Mouse (Mus musculus) brain, embryonic 14.5 days (tissue): ENCODE data around the gene Sys1. TPM values are rescaled to one million over a fixed set of nuclear protein-coding genes. Genes with fewer than 3 reads are reported as not detected.

Experiments
- DNase-seq: peaks from one replicate; pipeline ENCODE4 v3.0.0-alpha.2; 2011; ENCODE audit warnings: low read depth
- CTCF ChIP-seq: fragments of 200-500 bp; IDR thresholded peaks from 2 replicates; pipeline ENCODE4 v1.5.1; 2012; ENCODE audit warnings: inconsistent platforms, mild to moderate bottlenecking, moderate library complexity, borderline replicate concordance; ENCODE audit not compliant: insufficient read depth, insufficient read length; ENCODE audit errors: extremely low read depth
- POLR2A ChIP-seq: fragments of 200-500 bp; IDR thresholded peaks from 2 replicates; pipeline ENCODE4 v1.6.1; 2012; ENCODE audit warnings: mild to moderate bottlenecking, inconsistent platforms, borderline replicate concordance; ENCODE audit not compliant: poor library complexity, insufficient read depth, insufficient read length, severe bottlenecking; ENCODE audit errors: extremely low read depth
- polyA plus RNA-seq: library from polyadenylated mRNA; depleted of rRNA; stranded (reverse); fragments of >200 nt; gene quantifications from 2 replicates; pipeline ENCODE4 v1.2.3, GENCODE M21; 2012

Gene Sys1
- polyA plus RNA-seq, 1 experiment: 69.6 TPM

DNA sequence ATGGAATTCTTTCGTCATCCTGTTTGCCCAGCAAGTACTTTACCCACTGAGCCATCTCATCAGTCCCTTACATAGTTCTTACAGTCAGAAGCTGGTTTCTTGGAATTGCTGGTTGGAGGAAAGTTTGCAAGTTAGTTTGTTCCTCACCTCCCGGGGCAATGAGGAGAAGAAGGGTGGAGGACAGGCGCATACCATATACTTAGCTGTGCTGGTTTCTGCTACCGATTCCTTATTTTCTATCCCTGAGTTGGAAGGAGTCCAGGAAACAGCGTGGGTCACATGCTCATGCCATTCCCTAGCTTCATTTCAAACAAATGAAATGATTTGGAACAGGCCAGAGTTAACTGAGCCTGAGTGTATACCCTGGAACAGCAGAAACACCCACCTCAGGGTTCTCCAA, 7.8 kb upstream of the Sys1 start:
- DNase-seq: no peak
- TF ChIP-seq CTCF: no peak
- TF ChIP-seq POLR2A: no peak

DNA sequence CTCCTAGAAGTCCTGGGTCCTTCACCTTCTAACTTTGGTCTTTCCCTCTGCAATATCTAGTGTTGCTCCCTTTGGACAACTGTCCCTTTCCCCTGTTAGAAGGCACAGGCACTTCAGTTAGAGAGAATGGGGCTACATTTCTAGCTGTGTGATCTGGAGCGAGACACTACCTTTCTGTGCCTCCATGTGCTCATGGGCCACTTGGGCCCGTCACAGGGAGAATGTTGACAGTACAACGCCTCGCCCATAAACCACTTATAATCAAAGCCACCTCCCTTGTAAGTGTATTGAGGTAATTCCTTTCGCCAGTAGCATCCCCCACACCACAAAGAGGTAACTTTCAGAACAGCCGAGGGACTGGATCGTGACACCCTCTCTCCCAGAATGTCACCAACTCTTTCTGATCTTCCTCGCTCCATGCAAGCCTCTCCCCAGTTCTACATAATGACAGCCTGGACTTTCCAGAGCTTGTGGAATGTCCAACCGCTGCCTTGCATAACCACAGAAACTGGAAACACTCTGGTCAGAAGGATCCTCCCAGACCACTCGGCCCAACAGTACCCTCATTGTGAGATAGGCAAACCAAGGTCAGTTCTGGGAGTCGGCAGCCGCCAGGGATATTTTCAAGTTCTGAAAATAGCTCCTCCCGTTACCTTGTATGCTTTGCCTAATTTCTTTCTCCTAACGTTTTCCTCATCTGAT, 7.3 kb upstream of the Sys1 start:
- TF ChIP-seq CTCF (no peak), POLR2A (no peak)
- no peak for DNase-seq

DNA sequence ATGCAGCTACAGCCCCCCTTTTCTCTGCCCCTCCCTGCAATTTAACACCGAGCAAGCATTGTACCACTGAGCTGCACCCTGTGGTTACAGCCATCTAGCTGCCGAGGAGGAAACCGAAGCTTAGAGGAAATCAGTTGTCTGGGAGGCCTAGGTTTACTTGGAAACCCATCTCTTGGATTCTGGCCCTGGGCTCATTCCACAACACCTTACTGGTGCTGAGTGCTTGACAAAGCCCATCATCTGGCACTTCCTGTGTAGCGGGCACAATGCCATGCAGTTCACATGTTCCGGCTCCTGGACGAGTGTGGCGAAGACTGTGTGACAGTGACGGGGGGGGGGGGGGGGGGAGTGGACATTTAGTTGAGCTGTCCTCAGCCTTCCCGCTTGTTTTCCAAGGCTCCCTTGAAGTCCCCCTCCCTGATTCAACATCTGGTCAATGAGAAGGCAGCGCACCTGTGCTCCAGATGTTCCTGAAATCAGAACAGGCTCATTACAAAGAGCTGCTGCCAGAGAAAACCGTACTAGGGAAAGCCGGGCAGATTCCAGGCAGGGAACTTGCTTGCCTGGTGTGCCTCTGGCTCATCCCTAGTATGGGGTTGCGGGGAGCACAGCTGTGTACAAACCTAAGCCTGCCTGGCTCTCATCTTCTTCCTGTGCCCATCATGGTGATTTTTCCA, 4.6 kb upstream of the Sys1 start:
- TF ChIP-seq CTCF (no peak), POLR2A (no peak)
- no peak for DNase-seq

DNA sequence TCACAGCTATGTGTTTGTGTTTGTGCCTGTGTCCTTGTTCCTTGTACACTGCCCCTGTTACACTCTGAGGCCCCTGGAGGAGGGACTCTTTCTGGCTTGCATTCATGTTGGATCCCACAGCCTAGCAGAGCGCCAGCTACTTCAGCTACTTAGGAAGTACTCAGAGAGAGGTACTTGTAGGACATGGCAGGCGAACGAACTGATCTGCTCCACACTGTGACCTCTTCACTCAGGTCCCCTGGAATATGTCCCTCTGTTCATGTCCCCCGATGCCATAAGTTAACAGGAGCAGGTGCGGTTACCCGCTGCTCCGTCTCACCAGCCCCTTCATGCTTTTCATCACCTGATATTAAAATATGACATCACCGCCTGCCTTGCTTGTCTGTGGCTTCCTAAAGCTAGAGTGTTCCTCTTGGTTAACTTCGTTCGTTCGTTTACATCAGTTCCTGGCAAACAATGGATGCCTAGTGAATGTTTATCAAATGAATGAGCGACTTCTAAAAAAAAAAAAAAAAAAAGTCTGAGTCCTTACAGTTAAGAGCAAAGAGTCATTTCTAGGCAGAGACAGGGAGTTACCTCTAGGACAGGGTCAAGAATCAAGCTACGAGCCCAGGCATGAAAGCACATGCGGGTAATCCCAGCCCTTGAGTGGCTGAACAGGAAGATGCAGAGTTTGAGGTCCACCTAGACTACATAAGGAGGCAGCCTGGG, 3.6 kb upstream of the Sys1 start:
- TF ChIP-seq CTCF (no peak), POLR2A (no peak)
- DNase-seq: no peak

DNA sequence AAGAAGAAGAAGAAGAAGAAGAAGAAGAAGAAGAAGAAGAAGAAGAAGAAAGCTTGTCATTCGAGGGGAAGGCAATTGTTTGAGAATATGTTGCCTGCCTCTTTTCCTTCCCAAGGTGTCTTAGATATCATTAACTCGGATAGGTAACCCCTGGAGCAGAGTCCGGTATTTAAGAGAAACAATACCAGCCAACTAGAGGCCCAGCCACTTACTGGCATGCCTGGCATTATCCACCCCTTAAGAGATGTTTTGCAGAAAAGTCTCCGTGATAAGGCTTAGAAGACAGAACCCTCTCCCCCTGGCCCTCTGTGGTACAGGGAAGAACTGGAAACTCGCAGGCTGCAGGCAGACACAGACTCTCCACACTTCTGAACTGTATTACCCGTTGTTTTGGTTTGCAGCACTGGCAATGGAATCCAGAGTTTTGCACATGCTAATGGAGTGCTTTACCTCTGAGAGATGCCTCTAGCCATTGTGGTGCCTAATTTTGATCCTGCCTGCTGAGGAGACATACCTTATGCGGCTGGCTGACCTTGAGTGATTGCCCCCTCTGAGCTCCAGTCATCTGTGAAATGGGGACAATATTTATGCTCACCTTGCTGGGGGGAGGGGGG, 2.8 kb upstream of the Sys1 start:
- DNase-seq: no peak
- no peak for TF ChIP-seq POLR2A
- no peak for TF ChIP-seq CTCF

DNA sequence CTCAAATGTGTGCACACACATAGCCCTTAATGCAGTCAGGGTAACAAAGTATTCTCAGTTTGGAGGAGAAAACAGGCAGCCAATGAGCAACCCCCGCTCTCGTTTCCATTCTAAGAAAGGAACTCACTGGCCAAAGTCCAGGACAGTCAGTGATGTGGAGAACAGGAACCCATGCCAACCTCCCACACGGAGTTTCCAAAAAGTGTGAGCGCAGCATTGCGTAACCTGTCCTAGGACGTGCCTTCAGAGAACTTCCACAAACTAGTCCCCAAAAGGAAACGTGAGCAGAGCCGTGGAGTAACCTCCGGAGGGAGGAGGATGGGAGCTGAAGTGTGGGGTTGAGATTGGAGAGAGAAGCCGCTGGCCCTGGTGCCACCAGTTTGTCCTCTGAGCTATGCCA, 1.9 kb upstream of the Sys1 start:
- TF ChIP-seq CTCF: no peak
- no peak for TF ChIP-seq POLR2A

DNA sequence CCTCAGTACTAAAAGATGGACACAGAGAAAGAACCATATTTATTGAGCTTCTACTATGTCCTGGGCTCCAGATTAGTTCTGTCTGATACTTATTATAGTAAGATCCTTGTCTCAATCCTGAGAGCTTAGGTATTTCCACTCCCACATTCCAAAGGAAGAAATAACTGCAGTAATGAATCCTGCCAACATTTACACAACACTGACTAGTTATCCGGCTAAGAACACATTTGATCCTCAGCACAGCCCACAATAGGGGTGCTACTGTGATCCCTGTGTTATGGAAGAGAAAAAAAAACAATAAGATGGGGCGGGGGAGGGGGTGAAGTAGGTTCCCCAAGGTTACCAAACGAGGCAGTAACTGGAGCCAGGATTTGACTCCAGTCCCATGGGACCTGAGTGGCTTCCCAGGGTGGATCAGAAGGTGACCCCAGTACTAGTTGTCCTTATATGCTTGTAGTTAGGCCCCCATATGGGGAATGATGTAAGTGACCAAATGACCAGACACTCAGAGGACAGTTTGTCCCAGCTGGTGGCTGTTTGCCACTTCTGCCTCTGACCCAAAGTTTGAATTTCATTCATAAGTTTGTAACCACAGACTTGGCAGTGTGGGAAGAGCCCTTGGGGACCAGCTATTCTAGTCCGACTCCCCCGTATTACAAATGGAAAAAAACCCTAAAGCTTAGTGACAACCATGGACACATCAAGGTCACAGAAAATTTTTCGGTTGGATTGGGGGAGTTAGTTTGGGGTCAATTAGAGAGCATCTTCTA, 1.2 kb upstream of the Sys1 start:
- TF ChIP-seq POLR2A: no peak
- no peak for TF ChIP-seq CTCF
- no peak for DNase-seq

More for the DNA sequence above, 1.9 kb upstream of the Sys1 start:
- no peak for DNase-seq

DNA sequence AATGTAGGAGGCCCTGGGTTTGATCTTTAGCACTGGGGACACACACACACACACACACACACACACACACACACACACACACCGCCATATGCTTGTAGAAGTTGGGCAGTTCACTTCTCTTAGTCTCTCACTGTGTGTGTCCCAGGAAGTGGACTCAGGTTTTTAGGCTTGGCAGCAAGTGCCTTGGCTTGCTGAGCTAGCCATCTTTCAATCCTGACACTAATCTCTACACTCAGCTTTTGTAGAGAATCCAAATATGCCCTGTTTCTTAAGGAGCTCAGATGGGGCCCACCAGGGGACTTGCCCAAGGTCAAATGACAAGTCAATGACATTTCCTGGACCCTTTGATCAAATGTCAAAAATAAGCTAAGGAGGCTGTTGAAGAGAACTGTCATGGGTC, 351 bp upstream of the Sys1 start:
- TF ChIP-seq POLR2A: no peak
- no peak for TF ChIP-seq CTCF
- DNase-seq: no peak

DNA sequence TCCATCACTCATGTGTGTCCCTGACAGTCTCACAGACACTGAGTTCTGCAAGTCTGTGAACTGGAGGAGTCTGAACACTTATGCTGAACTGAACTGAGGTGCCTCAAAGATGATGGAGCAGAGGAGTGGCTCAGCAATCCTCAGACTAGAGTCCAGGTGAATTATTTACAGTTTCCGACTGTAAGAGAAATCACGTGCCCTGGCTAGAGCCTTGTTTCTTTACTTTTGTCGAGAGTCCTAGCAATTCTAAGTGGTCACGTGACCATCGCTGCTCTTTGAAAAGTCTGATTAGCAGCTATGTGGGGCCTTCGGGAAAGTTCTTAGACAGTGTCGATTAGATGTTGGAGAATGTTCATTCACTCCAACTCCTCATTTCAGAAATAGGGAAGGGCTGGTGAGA, 1.2 kb downstream of the Sys1 start:
- DNase-seq: no peak
- TF ChIP-seq CTCF (no peak), POLR2A (no peak)

DNA sequence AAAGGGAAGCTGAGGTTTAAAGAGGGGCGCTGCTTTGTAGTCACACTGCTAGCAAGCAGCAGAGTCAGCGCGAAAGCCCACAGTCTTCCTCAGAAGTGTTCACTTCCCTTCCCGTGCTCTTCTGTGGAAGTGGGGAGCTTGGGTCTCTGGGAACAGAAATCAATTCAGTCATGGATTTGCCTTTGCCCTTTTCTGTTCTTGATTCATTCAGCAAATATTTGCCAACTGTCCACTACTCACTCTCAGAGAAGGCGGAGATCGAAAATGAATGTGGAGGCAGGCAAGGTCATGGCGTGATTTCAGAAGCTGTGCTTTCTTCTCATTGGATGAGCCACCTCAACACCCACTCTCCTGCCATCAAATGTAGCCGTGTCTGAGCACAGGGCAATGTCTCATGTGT, 1.8 kb downstream of the Sys1 start:
- DNase-seq: no peak
- TF ChIP-seq POLR2A (no peak), CTCF (no peak)

DNA sequence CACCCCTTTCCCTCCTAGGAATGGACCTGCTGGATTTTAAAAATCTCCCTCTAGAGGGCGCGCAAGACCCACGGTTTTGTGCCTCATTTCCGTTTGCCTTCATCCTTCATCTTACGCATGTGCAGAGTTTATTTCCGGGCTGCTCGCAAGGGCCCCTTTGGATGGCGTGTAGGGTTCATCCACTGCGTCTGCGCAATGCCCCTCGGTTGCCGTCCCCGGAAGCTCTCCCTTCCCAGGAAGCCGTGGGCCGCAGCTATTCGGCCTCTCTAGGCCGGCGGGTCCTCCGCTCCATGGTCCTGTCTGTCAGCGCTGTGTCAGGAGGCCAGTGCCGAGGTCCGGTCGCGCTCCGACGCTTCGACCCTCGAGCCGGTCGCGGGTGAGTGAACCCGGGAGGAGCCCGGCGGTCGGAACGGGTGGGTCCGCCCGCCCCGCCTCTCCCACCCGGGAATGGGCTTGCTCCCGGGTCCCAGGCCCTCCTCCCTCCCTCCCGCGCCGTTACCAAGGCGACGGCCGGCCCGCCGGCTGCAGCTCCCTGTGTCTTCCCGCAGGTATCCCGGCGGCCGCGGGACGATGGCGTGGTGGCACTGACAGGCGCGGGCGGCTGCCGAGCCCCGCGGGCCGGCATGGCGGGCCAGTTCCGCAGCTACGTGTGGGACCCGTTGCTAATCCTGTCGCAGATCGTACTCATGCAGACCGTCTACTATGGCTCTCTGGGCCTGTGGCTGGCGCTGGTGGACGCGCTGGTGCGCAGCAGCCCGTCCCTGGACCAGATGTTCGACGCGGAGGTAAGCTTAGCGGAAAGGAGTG, 4.2 kb downstream of the Sys1 start, which contains the start of gene Gm20458:
Gene Gm20458 (plus strand): TSS at position 223 of the 807 bp plus-strand sequence.
- TF ChIP-seq CTCF: peak; percentile 82
- peak; percentile 8; the same call in 1 of the 2 replicates for TF ChIP-seq POLR2A
- peak; percentile 100 for DNase-seq
